Mouse (Mus musculus) kidney, postnatal 36 days (tissue): ENCODE data around the gene Cfap61.

ENCODE experiments used
- DNase-seq, 2 experiments: peaks; one replicate each; pipeline ENCODE4 v3.0.0; 2021 to 2022; ENCODE audit warnings: mixed read lengths in 2 of 2

Cfap61 gene

GRCm38 (mm10) chr2:146168017-146168803 lies 233.6 kb downstream of the Cfap61 start:
- DNase-seq: no peak

- no peak for DNase-seq
These were observed 234.9 kb downstream of the Cfap61 start for GRCm38 (mm10) chr2:146169492-146169891.

GRCm38 (mm10) chr2:146172106-146172505 lies 237.5 kb downstream of the Cfap61 start:
- no peak for DNase-seq

GRCm38 (mm10) chr2:146174173-146174572 lies 239.6 kb downstream of the Cfap61 start:
- no peak for DNase-seq

GRCm38 (mm10) chr2:146178718-146179117 lies 244.1 kb downstream of the Cfap61 start:
- no peak for DNase-seq

GRCm38 (mm10) chr2:146183830-146184793 lies 249.5 kb downstream of the Cfap61 start:
- DNase-seq: no peak

GRCm38 (mm10) chr2:146196126-146196525 lies 261.5 kb downstream of the Cfap61 start:
- DNase-seq: no peak

GRCm38 (mm10) chr2:146197947-146198346 lies 263.4 kb downstream of the Cfap61 start:
- DNase-seq: no peak

- no peak for DNase-seq
These were observed 276.4 kb downstream of the Cfap61 start for GRCm38 (mm10) chr2:146210968-146211367.

- peak; percentile 30 to 45 for DNase-seq
These were observed 280.1 kb downstream of the Cfap61 start for GRCm38 (mm10) chr2:146214715-146215114.

GRCm38 (mm10) chr2:146216111-146217064 lies 281.8 kb downstream of the Cfap61 start:
- DNase-seq: no peak

- DNase-seq: no peak
These were observed 282.8 kb downstream of the Cfap61 start for GRCm38 (mm10) chr2:146217227-146217980.

- peak in 1 of 2 experiments; percentile 13 for DNase-seq
These were observed 283.6 kb downstream of the Cfap61 start for GRCm38 (mm10) chr2:146218161-146218691.

GRCm38 (mm10) chr2:146218881-146219535 lies 284.4 kb downstream of the Cfap61 start:
- peak in 1 of 2 experiments; percentile 5 for DNase-seq

GRCm38 (mm10) chr2:146219791-146220190 lies 285.2 kb downstream of the Cfap61 start:
- DNase-seq: no peak

- peak in 1 of 2 experiments; percentile 8 for DNase-seq
These were observed 286.0 kb downstream of the Cfap61 start for GRCm38 (mm10) chr2:146220591-146221075.

GRCm38 (mm10) chr2:146221076-146221928 lies 286.7 kb downstream of the Cfap61 start, which contains the start of gene Insm1:
Insm1 (plus strand) TSS chr2:146221921.
- peak; percentile 14 to 57 for DNase-seq

- DNase-seq: no peak
These were observed 287.3 kb downstream of the Cfap61 start for GRCm38 (mm10) chr2:146221929-146222278.
